Mouse (Mus musculus) activated CD4-positive, CD25-positive, alpha-beta regulatory T cell, adult 4 months (primary cell): Measurements from ENCODE around the gene Tshz2. TPM values are rescaled to one million over a fixed set of nuclear protein-coding genes. Genes with fewer than 3 reads are reported as not detected.

Experiments used
- ATAC-seq: one replicate; pipeline ENCODE4 v1.8.0; 2017
- polyA plus RNA-seq, 2 experiments: library from polyadenylated mRNA; unstranded; fragments of 100-300 nt; shearing (Covaris generic); gene quantifications; one replicate each; pipeline ENCODE4 v1.2.1; 2017

The Tshz2 gene
- polyA plus RNA-seq, 2 experiments from 2014 or later: 0.28 to 0.37 TPM

DNA sequence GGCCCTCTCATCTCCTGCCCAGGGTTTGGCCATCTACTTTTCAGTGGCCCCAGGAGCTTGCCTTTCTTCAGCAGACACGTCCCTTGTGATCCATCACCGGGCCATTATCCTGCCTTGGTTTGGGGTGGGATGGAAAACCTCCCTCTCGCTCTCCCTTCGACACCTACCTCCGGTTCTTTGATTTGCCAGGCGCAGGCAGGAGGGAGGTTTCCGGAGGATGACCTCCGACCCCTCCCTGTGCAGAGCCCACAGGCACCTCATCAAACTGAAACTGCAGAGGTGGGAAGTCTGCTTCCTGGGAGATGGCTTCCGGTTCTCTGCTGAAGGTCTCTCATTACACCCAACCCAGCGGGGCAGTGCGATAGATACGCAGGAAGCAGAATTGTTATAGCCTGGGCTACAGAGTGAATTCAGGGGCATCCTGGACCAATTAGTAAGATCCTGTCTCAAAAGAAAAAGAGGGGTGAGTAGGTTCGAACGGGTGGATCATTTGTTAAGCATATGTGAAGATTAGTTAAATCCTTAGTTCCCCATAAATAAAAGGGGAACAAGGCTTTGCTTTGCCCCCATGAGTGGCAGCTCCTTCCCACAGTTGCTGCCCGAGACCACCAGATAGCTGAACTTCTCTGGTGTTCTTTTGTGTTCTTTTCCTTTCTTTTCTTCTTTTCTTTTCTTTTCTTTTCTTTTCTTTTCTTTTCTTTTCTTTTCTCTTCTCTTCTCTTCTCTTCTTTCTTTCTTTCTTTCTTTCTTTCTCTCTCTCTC is 70.1 kb downstream of the Tshz2 start:
- no peak for ATAC-seq

DNA sequence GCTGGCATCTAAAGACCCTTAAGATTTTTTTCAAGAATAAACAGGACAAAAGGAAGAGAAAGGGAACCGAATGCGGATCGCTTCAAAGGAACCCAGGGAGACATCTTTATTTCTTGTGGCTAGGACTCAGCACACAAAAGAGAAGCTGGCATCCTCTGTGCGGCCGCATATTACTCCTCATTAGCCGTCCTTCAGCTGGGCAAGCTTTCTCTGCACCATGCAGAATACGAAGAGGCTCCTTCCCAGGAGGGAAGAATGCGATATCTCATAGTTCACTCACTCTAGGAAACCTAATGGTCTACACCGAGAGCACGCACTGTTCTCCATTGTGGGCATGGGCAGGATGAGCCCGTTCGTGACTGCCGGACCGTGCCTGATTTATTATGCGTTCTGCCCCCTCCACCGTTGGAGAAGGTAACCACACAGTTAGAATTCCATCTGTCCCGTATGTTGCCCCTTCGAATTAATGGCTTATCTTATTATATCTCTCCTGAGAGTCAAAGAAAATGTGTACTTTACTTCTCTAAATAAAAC is 89.0 kb downstream of the Tshz2 start:
- ATAC-seq: no peak

DNA sequence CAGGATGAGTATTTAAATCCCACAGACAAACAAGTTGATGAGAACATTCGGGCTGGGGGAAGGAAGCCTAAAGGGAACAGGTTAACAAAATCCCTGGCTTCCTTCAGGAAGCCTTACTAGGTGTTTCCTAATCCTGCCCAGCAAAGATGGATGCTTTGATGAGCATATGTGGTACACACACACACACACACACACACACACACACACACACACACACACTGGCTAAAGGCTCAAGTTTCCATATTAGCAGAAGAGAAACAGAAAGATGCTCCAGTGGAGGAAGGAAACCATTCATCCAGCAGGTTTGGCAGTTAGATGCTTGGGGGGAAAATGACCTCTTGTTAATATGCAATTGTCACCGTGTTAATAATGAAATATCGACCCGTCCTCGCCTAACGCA is 89.5 kb downstream of the Tshz2 start:
- no peak for ATAC-seq

DNA sequence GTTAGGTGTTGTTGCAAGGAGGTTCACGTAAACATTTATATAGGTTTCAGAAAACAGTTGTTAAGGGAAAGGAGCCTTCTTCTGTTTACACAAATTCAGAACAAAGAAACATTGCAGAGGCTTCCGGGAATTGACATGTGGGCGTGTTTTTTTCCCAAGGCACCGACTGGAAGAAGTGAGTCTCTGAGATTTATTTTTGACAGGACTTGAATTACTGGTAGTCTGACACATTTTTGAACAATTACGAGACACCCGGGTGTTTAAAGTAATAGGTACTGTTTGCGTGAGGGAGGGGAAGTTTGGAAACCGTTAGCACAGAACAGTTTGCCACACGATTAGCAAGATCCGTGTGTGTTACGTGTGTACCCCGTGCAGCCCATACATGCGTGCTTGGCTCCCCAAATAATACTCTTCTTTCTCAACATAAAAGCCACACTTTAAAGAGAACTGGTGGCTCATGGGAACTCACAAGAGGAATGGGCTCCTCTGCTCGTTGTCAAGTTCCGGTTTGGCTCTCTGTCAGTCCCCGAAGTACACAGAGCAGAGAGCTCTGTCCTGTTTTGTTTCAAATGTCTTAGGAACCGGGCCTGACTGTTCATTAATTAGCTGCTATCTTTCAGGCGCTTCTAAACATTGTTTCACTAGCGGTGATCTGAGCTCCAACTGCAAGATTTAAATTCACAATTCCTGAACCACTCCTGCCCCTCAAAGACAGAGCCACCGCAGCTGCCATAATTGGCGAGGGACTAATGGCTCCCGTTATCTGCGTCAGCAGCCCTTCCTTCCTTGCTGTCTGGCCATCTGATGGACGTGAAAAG is 91.0 kb downstream of the Tshz2 start:
- ATAC-seq: no peak

DNA sequence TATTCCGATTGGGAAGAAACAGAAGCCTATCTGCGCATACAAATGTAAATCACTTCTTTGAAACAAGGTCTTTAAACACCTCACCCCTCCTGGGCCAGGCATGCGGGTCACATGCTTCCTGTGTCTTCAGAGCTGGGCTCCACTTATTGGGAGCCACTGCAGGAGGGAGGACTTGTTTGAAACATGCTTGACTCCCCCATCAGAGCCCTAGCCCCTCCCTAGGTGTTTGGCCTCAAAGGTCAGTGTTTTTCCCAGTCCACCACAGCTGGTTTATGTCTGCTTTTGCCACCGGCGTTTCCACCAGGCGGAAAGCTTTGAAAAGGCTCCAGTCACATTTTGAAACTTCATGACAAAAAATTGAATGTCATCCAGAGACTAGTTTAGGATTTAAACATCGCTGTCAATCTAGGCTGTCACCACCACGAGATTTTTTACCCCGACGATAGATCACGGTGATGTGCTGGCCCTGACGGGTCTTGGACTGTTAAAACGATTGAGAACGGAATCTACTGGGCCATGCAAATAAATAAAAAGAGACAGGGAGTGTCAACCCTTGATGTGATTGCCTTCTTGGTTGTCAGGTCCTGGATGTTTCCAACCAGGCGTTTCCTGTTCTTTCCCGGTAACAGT is 96.0 kb downstream of the Tshz2 start:
- ATAC-seq: no peak

DNA sequence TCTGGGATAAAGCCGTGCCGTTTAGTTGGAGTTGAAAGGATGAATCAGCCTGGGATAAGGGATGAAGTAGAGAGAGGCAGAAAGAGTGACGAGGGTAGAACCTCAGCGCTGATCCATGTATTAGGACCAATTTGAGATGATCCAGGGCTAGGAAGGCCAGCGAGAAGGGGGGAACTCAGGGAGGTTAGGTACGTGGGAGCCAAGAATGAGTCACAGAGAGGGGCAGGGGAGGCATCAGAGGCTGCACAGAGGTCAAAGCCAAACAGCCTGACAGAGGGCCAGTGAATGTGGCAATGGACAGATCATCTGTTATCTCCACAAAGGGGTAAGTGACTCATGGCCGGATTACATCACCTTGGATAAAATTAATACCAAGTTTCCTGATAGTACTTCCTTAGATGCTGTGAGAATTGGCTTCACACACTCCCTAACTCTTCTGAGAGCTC is 97.8 kb downstream of the Tshz2 start:
- no peak for ATAC-seq

DNA sequence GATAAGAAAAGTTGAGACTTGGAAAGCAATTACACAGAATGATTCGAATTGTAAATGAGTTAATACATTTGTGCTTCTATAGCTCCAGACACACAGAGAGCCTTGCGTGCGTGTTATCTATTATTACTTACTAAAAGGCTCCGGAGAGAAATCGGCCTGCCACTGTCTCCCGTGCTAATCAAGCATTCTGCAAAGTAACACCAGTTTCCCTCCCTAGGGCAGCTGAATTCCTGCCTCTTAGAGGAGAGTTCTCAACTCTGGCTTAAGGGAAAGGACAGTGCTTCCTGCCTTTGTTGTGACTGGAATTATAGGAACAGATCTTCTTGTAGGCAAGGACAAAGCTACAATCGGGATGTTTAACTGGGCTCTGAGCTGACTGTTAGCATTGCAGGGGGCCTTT is 101.2 kb downstream of the Tshz2 start:
- no peak for ATAC-seq

DNA sequence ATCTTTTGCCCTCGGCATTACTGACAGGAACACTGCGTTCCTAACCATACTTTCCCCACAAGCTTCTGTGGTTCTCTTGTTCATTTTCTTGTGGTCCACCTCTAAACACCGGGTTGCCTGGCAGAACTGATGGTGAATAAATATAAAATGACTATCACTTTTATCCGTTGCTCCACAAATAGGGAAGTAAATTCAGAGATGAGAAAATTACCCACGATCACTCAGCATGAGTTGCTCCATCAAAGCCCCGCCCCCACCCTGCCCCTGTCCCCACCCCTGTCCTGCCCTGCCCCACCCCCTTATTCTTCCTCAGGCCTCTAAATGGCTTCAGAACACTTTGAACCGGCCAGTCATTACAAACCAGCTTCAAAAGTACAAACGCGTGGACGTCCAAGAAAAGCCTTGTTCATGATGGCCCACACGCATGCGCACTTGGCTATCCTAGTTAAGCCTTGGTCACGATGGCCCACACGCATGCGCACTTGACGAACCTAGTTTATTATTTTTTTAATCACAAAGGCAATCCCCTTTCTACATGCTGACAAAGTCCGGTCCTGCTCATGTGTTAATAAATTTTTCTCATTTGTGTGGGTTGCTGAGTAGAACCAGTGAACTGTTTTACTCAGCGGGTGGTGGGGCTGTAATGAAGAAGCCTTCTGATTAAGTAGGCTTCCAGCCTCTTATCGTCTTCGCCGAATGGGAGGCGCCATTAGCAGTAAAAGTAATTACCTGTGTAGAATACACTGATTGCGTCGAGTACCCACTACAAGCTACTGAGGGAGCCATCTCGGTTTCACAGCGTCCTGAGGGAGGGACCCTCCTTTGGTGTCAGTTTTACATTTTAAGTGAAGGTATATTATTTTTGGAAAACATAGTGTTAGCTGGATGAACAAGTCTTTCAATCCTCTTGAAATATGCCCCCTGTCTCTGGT is 102.9 kb downstream of the Tshz2 start:
- no peak for ATAC-seq

DNA sequence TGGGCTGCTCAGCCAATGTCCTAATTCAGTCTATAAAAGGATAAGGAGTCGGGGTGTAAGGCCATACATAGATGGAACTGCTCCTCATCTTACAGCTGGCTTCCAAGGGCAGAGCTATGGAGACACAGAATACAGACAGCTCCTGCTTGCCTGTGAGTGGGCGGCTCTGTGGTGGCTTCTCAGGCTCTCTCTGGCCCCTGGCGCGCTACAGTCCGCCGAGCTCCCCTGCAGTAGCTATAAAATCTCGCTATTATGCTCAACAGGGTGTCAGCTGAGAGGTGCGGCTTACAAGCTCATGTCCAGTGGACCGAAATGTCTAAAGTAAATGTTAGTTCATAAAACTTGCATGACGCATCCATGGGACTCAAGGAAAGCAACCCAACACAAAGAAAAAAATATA is 108.2 kb downstream of the Tshz2 start:
- no peak for ATAC-seq

DNA sequence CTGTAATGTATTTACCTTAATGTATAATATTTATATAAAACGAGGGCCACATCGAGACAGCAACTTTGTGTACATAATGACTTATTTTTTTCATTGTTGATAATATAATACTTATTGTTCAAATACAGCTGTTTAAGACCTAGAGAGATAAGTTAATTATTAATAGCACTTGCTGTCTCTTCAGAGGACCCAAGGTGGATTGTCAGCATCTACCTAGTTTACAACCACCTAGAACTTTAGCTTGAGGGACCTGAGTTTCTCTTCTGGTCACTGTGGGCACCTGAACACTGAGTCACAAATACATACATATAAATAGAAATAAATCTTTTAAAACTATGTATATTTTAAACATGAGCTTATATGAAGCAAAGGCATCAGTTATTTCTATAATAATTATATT is 110.0 kb downstream of the Tshz2 start:
- no peak for ATAC-seq

DNA sequence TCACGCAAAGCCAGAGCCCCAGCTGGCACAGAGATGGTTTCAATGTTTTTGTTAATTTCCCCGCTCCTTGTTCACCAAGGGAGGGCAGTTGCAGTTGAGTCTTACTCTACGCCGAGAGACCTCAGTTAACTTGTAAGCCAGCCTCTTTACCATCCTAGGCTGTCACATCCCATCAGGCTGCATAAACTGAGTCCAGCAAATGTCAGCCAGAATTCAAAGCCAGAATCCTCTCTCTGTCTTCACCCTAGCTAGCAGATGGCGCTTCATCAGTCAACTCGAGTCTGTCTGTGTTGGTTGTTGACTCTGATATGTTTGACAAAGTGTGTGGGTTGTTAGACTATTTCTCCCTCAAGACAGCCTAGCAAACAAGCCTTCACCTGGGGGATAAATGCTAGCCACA is 110.5 kb downstream of the Tshz2 start:
- ATAC-seq: no peak

DNA sequence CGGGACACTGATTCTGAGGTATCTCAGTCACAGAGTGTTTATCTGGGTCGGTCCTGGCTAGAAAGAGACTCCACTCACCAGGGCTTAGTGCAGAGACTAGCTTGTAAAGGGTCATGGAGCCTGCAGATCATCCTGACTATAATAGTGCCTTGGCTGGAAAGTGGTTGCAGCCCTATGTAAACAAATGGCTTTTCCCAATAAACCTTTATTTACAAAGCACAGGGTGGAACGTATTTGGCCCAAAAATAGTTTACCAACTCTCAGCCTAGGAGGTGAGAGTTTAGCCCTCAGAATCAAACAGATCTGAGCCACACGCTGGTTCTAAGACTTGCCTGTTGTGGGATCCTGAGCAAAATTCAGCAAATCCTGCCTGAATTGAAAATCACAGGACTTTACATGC is 111.1 kb downstream of the Tshz2 start:
- ATAC-seq: no peak

DNA sequence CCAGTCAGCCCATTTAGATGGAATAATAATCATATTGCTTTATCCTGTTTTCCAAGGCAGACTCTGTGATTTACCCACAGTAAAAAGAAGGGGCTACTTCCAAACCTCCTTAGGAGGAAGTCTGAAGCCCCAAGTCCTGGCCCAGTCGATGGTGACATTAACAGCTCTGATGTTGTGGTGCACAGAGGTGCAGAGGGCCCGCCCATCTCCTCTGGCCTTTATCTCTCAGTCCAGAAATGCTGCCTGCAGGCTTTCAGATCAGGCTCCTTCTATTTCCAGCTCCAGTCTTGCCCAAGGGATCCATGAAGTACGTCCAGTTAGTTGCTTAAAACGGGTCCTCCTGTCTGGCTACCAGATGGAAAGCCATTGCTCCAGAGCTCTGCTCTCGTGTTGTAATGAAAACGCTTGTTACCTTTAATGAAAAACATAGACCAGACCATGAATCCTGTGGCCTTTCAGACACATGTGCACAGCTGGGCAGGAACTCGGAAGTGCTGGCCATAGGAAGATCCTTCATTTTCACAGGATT is 114.4 kb downstream of the Tshz2 start:
- ATAC-seq: no peak

DNA sequence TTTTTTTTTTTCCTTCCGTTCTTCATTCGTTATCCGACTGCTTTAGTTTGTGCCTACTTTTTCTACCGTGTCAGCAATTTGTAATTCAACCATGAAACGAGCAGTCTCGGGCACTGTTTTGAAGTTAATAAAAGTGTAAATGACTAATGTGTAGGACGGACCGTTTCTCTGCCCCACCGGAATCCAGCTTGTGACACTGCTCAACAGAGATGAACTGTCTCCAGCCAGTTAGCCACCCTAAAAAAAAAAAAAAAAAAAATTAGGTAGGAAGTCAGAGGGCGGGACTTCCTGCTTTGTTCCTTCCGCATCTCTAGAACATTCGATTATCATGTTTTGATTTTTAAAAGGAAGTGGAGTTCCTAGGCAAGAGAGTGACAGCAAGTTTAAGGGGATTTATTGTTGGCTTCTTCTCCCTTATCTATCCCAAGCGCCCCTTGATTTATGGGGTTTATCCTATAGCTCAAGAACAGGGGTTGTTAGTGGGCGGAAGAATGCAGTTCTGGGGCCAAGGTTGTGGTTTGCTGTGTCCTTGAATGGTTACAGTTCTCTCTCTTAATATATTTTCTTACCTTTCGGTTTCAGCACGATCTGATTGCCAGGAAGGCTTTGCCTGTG is 116.6 kb downstream of the Tshz2 start:
- no peak for ATAC-seq

DNA sequence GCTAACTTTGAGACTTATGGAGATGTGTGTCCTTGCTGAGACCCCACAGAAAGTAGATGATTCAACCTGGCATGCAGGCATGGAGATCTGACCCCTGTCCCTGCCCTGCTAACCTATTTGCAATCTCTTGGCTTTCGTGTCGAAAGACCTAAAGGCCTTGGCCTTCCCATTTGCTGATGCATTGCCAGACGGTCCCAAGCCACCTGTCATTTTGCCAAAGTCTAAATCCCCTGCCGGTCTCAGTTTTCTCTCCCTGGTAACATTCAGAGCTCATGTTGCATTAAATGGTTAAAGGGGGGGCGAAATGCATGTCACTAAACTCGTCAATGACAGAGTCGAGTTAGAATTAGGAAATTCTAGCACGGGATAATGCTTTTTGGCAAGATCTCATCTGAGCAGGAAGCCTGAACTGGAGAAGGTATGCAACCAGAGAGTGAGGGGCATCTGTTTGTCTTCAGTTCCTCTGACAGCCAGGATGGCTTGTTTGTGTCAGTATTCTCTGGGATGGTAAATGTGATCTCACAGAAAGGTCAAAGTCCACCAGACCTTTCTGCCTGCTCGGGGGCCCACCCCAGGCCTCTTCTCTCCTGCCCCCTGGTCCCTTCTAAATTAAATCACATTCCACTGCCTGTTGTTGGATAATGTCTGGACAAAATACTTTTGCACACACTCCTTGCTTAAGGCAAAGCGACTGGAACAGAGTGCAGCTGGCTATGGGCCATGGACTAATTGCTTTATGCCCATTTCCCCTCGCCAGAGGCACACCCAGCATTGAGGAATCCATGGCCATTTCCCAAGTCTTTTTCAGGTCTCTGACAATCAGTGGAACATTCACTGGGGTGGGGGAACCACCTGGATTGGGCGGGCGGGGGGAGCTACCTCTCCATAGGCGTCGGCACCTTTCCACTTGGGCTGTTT is 118.0 kb downstream of the Tshz2 start:
- no peak for ATAC-seq

DNA sequence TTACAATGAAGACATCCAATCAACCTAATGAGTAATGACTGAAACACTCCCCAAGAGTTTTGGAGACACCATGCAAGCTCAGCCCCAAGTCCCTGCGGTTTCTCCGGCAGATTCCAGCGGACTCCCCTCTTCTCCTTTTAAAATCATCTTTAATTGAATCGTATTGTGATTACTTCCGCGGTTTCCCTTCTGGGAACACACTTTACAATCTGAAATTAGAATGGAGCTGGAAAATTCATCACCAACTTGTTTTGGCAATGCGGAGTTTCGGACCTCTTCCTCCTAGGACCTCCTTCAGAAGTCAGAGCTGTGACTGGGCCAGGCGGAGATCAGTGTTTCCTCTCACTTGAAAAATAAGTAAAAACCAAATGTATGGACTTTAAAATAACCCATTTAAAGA is 119.3 kb downstream of the Tshz2 start:
- ATAC-seq: no peak

DNA sequence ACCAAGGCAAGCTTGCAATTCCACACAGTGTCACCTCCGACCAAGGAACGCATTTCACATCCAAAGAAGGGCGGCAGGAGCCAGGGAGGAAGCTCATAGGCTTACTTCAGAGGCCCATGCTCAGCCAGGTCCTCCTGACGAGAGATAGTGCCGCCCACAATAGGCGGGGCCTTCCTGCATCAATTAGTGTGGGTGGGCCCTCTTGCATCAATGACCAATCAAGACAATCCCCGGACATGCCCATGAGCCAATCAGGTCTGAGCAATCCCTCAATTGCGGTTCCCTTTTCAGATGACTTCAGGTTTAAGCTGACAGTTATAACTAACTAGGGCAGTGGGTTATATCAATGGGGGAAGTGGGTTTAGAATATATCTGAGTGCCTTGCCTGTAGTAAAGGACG is 120.6 kb downstream of the Tshz2 start:
- no peak for ATAC-seq

DNA sequence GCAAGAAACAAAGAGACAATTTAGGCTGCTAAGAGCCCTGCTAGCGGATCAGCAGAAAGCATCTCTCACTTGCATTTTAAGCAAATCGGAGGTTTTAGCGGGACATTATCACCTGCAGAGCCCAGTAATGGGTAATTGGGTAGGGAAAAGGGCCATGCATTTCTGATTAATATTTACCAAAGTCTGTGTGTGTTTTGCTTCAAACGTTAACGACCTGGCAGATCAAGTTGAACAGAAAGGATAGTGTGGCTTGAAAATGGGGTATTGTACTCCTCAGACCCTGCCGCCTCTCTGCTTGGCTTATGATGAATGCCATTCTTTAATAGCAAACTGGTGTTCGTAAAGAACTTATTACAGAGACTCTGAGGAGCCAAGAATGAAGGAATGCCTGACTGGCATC is 122.3 kb downstream of the Tshz2 start:
- no peak for ATAC-seq

DNA sequence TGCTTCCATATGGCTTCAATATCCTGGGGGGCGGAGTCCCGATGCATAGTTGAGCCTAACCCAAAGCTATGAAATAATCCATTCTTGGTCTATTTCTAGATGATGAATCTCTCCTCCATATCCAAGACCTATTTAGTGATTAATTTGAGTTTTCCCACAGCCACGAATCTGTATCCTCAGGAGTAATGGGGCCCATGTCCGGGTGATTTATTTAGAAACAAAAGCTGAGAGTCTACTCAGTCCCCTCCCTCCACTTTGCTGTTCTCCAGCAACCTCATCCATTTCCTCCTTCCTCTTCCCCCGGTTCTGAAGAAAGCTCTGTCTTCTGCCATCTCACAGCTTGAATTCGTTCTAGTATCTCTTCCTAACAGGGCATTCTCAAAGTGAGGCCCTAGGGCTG is 125.3 kb downstream of the Tshz2 start:
- no peak for ATAC-seq

DNA sequence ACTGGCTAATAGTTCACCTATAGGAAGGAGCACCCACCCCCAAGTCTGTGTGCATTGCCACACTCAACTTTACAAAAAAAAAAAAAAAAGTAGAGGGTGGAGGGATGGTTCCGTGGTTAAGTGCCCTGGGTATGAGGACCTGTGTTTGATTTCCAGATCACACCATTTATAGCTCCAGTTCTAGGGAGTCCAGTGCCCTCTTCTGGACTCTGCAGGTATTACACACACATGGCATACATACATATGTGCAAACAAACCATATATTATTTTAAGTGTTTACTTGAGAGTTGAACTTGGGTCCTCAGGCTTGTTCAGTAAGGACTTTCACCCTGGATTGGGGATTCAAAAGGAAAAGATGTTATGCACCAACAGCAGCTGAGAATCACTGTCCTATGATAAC is 127.3 kb downstream of the Tshz2 start:
- no peak for ATAC-seq
